Mouse (Mus musculus): Measurements from ENCODE around the gene Fcer2a. TPM values are rescaled to one million over a fixed set of nuclear protein-coding genes. Genes with fewer than 3 reads are reported as not detected.

The Fcer2a gene
- total RNA-seq, 2 experiments from 2014 or later = 0.13 to 0.33 TPM

Other genes starting within 250 kb of the Fcer2a start
- 0.20 and 0.32 TPM in 2 replicates for gene Pex11g, start 226.5 kb downstream of the Fcer2a start, total RNA-seq (2015)
- gene Pex11g, start 226.5 kb downstream of the Fcer2a start, total RNA-seq (2017) = 0.99 TPM in 1 of 2 replicates, not detected in the other
- not detected in 2 replicates for gene Tex45, start 223.3 kb downstream of the Fcer2a start, total RNA-seq (2015)
- gene Tex45, start 223.3 kb downstream of the Fcer2a start, total RNA-seq (2017) = not detected in 2 replicates
- 6.7 and 7.9 TPM in 2 replicates for gene Zfp358, start 201.0 kb downstream of the Fcer2a start, total RNA-seq (2015)
- gene Zfp358, start 201.0 kb downstream of the Fcer2a start, total RNA-seq (2017) = 2.4 and 3.3 TPM in 2 replicates
- gene Mcoln1, start 193.7 kb downstream of the Fcer2a start, total RNA-seq (2015) = 20.1 and 22.7 TPM in 2 replicates
- gene Mcoln1, start 193.7 kb downstream of the Fcer2a start, total RNA-seq (2017) = 32.9 and 42.3 TPM in 2 replicates
- 9.5 and 13.9 TPM in 2 replicates for gene Pnpla6, start 178.8 kb downstream of the Fcer2a start, total RNA-seq (2015)
- gene Pnpla6, start 178.8 kb downstream of the Fcer2a start, total RNA-seq (2017) = 9.2 and 15.6 TPM in 2 replicates
- not detected in 2 replicates for gene C330021F23Rik, start 126.2 kb downstream of the Fcer2a start, total RNA-seq (2015)
- not detected in 2 replicates for gene C330021F23Rik, start 126.2 kb downstream of the Fcer2a start, total RNA-seq (2017)
- gene Camsap3, start 106.9 kb downstream of the Fcer2a start, total RNA-seq (2015) = 0.05 and 0.45 TPM in 2 replicates
- gene Camsap3, start 106.9 kb downstream of the Fcer2a start, total RNA-seq (2017) = 0.08 TPM in 1 of 2 replicates, not detected in the other
- gene Xab2, start 72.9 kb downstream of the Fcer2a start, total RNA-seq (2015) = 13.2 and 17.4 TPM in 2 replicates
- gene Xab2, start 72.9 kb downstream of the Fcer2a start, total RNA-seq (2017) = 43.0 and 44.1 TPM in 2 replicates
- gene Pet100, start 72.6 kb downstream of the Fcer2a start, total RNA-seq (2015) = 145 and 169 TPM in 2 replicates
- gene Pet100, start 72.6 kb downstream of the Fcer2a start, total RNA-seq (2017) = 244 and 284 TPM in 2 replicates
- gene Pcp2, start 68.6 kb downstream of the Fcer2a start, total RNA-seq (2015) = not detected in 2 replicates
- gene Pcp2, start 68.6 kb downstream of the Fcer2a start, total RNA-seq (2017) = not detected in 2 replicates
- 160 and 188 TPM in 2 replicates for gene Stxbp2, start 63.2 kb downstream of the Fcer2a start, total RNA-seq (2015)
- 148 and 205 TPM in 2 replicates for gene Stxbp2, start 63.2 kb downstream of the Fcer2a start, total RNA-seq (2017)
- gene Retn, start 38.4 kb downstream of the Fcer2a start, total RNA-seq (2015) = 0.22 TPM in 1 of 2 replicates, not detected in the other
- 0.45 and 0.59 TPM in 2 replicates for gene Retn, start 38.4 kb downstream of the Fcer2a start, total RNA-seq (2017)
- 240 and 256 TPM in 2 replicates for gene Mcemp1, start 28.4 kb downstream of the Fcer2a start, total RNA-seq (2015)
- gene Mcemp1, start 28.4 kb downstream of the Fcer2a start, total RNA-seq (2017) = 223 and 233 TPM in 2 replicates
- gene Fcor, start 21.8 kb downstream of the Fcer2a start, total RNA-seq (2015) = 14.4 and 15.0 TPM in 2 replicates
- 6.3 and 22.9 TPM in 2 replicates for gene Fcor, start 21.8 kb downstream of the Fcer2a start, total RNA-seq (2017)
- gene Trappc5, start 17.9 kb downstream of the Fcer2a start, total RNA-seq (2015) = 19.8 and 24.6 TPM in 2 replicates
- 38.7 and 40.6 TPM in 2 replicates for gene Trappc5, start 17.9 kb downstream of the Fcer2a start, total RNA-seq (2017)
- 0.55 and 1.3 TPM in 2 replicates for gene Clec4g, start 26.5 kb upstream of the Fcer2a start, total RNA-seq (2015)
- gene Clec4g, start 26.5 kb upstream of the Fcer2a start, total RNA-seq (2017) = 0.33 and 1.2 TPM in 2 replicates
- 87.1 and 93.3 TPM in 2 replicates for gene Cd209a, start 54.8 kb upstream of the Fcer2a start, total RNA-seq (2015)
- 80.2 and 95.6 TPM in 2 replicates for gene Cd209a, start 54.8 kb upstream of the Fcer2a start, total RNA-seq (2017)
- gene Cd209e, start 160.1 kb upstream of the Fcer2a start, total RNA-seq (2015) = 0.31 and 0.48 TPM in 2 replicates
- gene Cd209e, start 160.1 kb upstream of the Fcer2a start, total RNA-seq (2017) = 0.55 and 1.6 TPM in 2 replicates
- 7.5 and 15.3 TPM in 2 replicates for gene Cd209d, start 184.4 kb upstream of the Fcer2a start, total RNA-seq (2015)
- 4.8 and 5.9 TPM in 2 replicates for gene Cd209d, start 184.4 kb upstream of the Fcer2a start, total RNA-seq (2017)
- gene Cd209b, start 232.7 kb upstream of the Fcer2a start, total RNA-seq (2015) = 0.48 and 0.80 TPM in 2 replicates
- 0.51 TPM in 1 of 2 replicates, not detected in the other for gene Cd209b, start 232.7 kb upstream of the Fcer2a start, total RNA-seq (2017)